Mouse (Mus musculus) olfactory bulb, adult 2 months (tissue): ENCODE results near the gene Tm4sf4.

Experiments
- CTCF ChIP-seq: fragments of 200-500 bp; IDR thresholded peaks from 2 replicates; pipeline ENCODE4 v1.5.1; 2012; ENCODE audit warnings: low read depth, mild to moderate bottlenecking, low read length, moderate library complexity; ENCODE audit not compliant: insufficient read depth
- POLR2A ChIP-seq: fragments of 200-500 bp; IDR thresholded peaks from 2 replicates; pipeline ENCODE4 v1.6.1; 2012; ENCODE audit warnings: mild to moderate bottlenecking, low read depth, low read length, moderate library complexity; ENCODE audit not compliant: insufficient read depth

DNA sequence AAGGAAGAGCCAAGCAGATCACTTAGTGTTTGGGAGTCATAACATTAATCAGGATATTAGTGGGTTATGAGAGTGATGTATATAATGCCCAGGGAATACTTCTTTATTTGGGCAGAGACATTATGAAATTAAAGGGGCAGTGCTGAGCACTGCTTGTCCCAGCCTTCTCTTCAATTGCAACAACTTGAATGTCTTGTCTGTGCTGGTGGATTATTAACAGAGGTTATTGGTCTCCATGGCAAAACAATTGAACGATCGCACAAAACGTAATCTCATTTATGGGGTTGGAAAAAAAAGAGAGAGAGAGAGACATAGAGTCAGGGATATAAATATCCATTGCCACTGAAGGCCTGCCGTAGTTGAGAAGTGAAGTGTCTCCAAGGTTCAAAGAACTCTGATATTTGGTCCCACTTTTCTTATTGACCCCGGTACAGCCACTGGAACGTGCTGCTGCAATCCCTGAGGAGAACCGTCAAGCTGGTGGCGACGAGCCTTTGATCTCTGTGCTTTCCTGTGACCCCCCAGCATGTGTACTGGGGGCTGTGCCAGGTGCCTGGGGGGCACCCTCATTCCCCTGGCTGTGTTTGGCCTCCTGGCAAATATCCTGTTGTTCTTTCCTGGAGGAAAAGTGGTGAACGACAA is at the start of gene Tm4sf4:
- TF ChIP-seq CTCF (no peak), POLR2A (no peak)
